Mouse (Mus musculus) embryo, embryonic 10 days (tissue): ENCODE results near the gene L2hgdh.

Source experiments
- DNase-seq: peaks from one replicate; pipeline ENCODE4 v3.0.0-alpha.2; 2015; ENCODE audit warnings: low spot score

Gene L2hgdh

GRCm38 (mm10) chr12:69724711-69725460 is at the start of gene L2hgdh, which contains the start of gene Atp5s:
L2hgdh (minus strand) TSS chr12:69724873.
Atp5s (plus strand) TSS chr12:69724950.
- peak; percentile 99 for DNase-seq

GRCm38 (mm10) chr12:69768841-69769240 is 44.2 kb upstream of the L2hgdh start:
- DNase-seq: no peak

- DNase-seq: no peak
Observed at GRCm38 (mm10) chr12:69767476-69768258, 43.0 kb upstream of the L2hgdh start.

- DNase-seq: no peak
Observed at GRCm38 (mm10) chr12:69766185-69766904, 41.7 kb upstream of the L2hgdh start.

GRCm38 (mm10) chr12:69765543-69765942 is 40.9 kb upstream of the L2hgdh start:
- DNase-seq: no peak

GRCm38 (mm10) chr12:69761603-69762002 is 36.9 kb upstream of the L2hgdh start:
- no peak for DNase-seq

GRCm38 (mm10) chr12:69760743-69761406 is 36.2 kb upstream of the L2hgdh start:
- DNase-seq: no peak

- DNase-seq: no peak
Observed at GRCm38 (mm10) chr12:69760014-69760413, 35.3 kb upstream of the L2hgdh start.

- DNase-seq: no peak
Observed at GRCm38 (mm10) chr12:69759267-69759885, 34.7 kb upstream of the L2hgdh start.

GRCm38 (mm10) chr12:69758221-69759185 is 33.8 kb upstream of the L2hgdh start:
- peak; percentile 51 for DNase-seq

GRCm38 (mm10) chr12:69757418-69758141 is 32.9 kb upstream of the L2hgdh start:
- DNase-seq: peak; percentile 92

- DNase-seq: no peak
Observed at GRCm38 (mm10) chr12:69756015-69756414, 31.3 kb upstream of the L2hgdh start.

GRCm38 (mm10) chr12:69753936-69754335 is 29.3 kb upstream of the L2hgdh start:
- DNase-seq: no peak

- peak; percentile 60 for DNase-seq
Observed at GRCm38 (mm10) chr12:69751864-69752341, 27.2 kb upstream of the L2hgdh start.

- DNase-seq: no peak
Observed at GRCm38 (mm10) chr12:69744138-69744537, 19.5 kb upstream of the L2hgdh start.

- no peak for DNase-seq
Observed at GRCm38 (mm10) chr12:69741965-69742364, 17.3 kb upstream of the L2hgdh start.

- DNase-seq: no peak
Observed at GRCm38 (mm10) chr12:69733923-69734322, 9.2 kb upstream of the L2hgdh start.

GRCm38 (mm10) chr12:69733518-69733917 is 8.8 kb upstream of the L2hgdh start:
- DNase-seq: peak; percentile 76

GRCm38 (mm10) chr12:69732221-69732620 is 7.5 kb upstream of the L2hgdh start:
- no peak for DNase-seq
